Mouse (Mus musculus) ES-Bruce4 (cell line): ENCODE results near the gene Tnfrsf17.
A peak's percentile ranks its signal among the peaks of the same experiment; 100 is the strongest.

Source experiments
- CTCF ChIP-seq: IDR thresholded peaks from one replicate; pipeline ENCODE4 v1.8.1; 2011; ENCODE audit warnings: low read depth, low read length
- EP300 ChIP-seq: IDR thresholded peaks from 2 replicates; pipeline ENCODE4 v1.6.1; 2011; ENCODE audit warnings: low read depth, low read length; ENCODE audit not compliant: insufficient read depth
- POLR2A ChIP-seq: IDR thresholded peaks from one replicate; pipeline ENCODE4 v1.8.1; 2011; ENCODE audit warnings: low read length; ENCODE audit not compliant: insufficient read depth

DNA sequence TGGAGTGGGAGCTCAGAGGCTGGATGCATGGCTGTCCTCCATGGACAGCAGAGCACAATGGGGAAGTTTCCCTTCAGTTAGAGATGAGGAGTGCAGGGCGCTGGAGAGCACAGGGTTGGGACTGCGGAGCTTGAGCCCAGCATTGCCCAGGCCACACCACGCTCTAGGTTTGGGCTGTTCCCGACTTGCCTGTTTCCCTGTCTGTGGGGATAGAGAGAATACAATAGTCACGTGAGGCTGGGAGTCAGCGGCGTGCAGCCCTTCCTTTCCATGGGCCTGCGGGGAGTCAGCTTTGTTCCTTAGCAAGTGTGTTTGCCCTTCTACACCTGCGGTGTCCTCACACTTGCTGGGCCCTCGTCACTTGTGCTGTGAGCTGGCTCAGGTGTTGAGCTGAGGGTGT, 46.3 kb downstream of the Tnfrsf17 start:
- no peak for TF ChIP-seq CTCF
- TF ChIP-seq POLR2A = no peak
- peak; percentile 97 for TF ChIP-seq EP300
